Mouse (Mus musculus) heart, adult 2 months (tissue): ENCODE results near the gene Kmt5c.

Source experiments
- CTCF ChIP-seq: fragments of 200-600 bp; IDR thresholded peaks from 2 replicates; pipeline ENCODE4 v1.8.1; 2022; ENCODE audit warnings: antibody characterized with exemption, mild to moderate bottlenecking, moderate library complexity
- EP300 ChIP-seq: fragments of 200-500 bp; IDR thresholded peaks from 2 replicates; pipeline ENCODE4 v1.6.1; 2011; ENCODE audit warnings: low read depth, low read length, control low read depth; ENCODE audit not compliant: insufficient read depth
- POLR2A ChIP-seq: fragments of 200-500 bp; IDR thresholded peaks from 2 replicates; pipeline ENCODE4 v1.6.1; 2011; ENCODE audit warnings: mild to moderate bottlenecking, low read depth, low read length, control low read depth; ENCODE audit not compliant: insufficient read depth

- TF ChIP-seq POLR2A = no peak
- TF ChIP-seq EP300 = no peak
- no peak for TF ChIP-seq CTCF
These were observed 48.8 kb upstream of the Kmt5c start for GRCm38 (mm10) chr7:4690951-4691653.
